In genomic region chr11:66426129-66426528, GRCm38 (mm10) we compare ENCODE assay signal across 8 mouse cellular contexts.
"Had no signal": no experiment of that assay in that cellular context is flagged by ENCODE, and none has a peak within 500 bp of the region (broad histone marks: within the 10 kb centered on the region; RNA-seq: fewer than 3 reads in every experiment).

No protein-coding gene starts in this region.

- DNase-seq: kidney, adult 8-10 months; kidney, postnatal 25 days; lung, embryonic 14.5 days; lung, postnatal 10 days; lung, postnatal 4 days; midbrain, embryonic 14.5 days; thymus, adult 18-20 months; thymus, postnatal 14 days had no signal
